Mouse (Mus musculus): Measurements from ENCODE around the gene Reln.

Reln gene

GRCm38 (mm10) chr5:22307072-22307471 is 37.4 kb downstream of the Reln start:
- DNase-seq: no peak

- DNase-seq: no peak
These were observed 40.8 kb downstream of the Reln start for GRCm38 (mm10) chr5:22303709-22304108.

- DNase-seq: no peak
These were observed 42.2 kb downstream of the Reln start for GRCm38 (mm10) chr5:22302309-22302708.

- no peak for DNase-seq
These were observed 43.7 kb downstream of the Reln start for GRCm38 (mm10) chr5:22300788-22301187.

- DNase-seq: no peak
These were observed 44.5 kb downstream of the Reln start for GRCm38 (mm10) chr5:22300046-22300445.

- DNase-seq: no peak
These were observed 49.3 kb downstream of the Reln start for GRCm38 (mm10) chr5:22295161-22295560.

- peak; percentile 40 for DNase-seq
These were observed 53.1 kb downstream of the Reln start for GRCm38 (mm10) chr5:22291409-22291808.

- DNase-seq: no peak
These were observed 59.1 kb downstream of the Reln start for GRCm38 (mm10) chr5:22285396-22285795.

- DNase-seq: peak; percentile 72
These were observed 62.3 kb downstream of the Reln start for GRCm38 (mm10) chr5:22282141-22282665.

GRCm38 (mm10) chr5:22280534-22281164 is 63.9 kb downstream of the Reln start:
- DNase-seq: no peak

GRCm38 (mm10) chr5:22279201-22279600 is 65.3 kb downstream of the Reln start:
- peak; percentile 79 for DNase-seq

GRCm38 (mm10) chr5:22274134-22274533 is 70.4 kb downstream of the Reln start:
- no peak for DNase-seq

GRCm38 (mm10) chr5:22266489-22267301 is 77.8 kb downstream of the Reln start:
- no peak for DNase-seq

- no peak for DNase-seq
These were observed 82.1 kb downstream of the Reln start for GRCm38 (mm10) chr5:22262351-22262765.

- no peak for DNase-seq
These were observed 89.2 kb downstream of the Reln start for GRCm38 (mm10) chr5:22255346-22255745.

GRCm38 (mm10) chr5:22253910-22254309 is 90.6 kb downstream of the Reln start:
- DNase-seq: no peak

GRCm38 (mm10) chr5:22253318-22253717 is 91.2 kb downstream of the Reln start:
- no peak for DNase-seq

GRCm38 (mm10) chr5:22247850-22248249 is 96.7 kb downstream of the Reln start:
- no peak for DNase-seq

GRCm38 (mm10) chr5:22245056-22245455 is 99.4 kb downstream of the Reln start:
- DNase-seq: no peak

GRCm38 (mm10) chr5:22243538-22243937 is 101.0 kb downstream of the Reln start:
- no peak for DNase-seq

GRCm38 (mm10) chr5:22241560-22241959 is 102.9 kb downstream of the Reln start:
- DNase-seq: no peak

GRCm38 (mm10) chr5:22236801-22237200 is 107.7 kb downstream of the Reln start:
- peak; percentile 35 for DNase-seq

- no peak for DNase-seq
These were observed 120.0 kb downstream of the Reln start for GRCm38 (mm10) chr5:22224515-22224914.

- DNase-seq: no peak
These were observed 120.6 kb downstream of the Reln start for GRCm38 (mm10) chr5:22223940-22224339.
